Mouse (Mus musculus): Measurements from ENCODE around the gene Ggct. TPM values are rescaled to one million over a fixed set of nuclear protein-coding genes. Genes with fewer than 3 reads are reported as not detected.

The Ggct gene
- polyA plus RNA-seq, 2 experiments: 1.1 to 4.4 TPM

DNA sequence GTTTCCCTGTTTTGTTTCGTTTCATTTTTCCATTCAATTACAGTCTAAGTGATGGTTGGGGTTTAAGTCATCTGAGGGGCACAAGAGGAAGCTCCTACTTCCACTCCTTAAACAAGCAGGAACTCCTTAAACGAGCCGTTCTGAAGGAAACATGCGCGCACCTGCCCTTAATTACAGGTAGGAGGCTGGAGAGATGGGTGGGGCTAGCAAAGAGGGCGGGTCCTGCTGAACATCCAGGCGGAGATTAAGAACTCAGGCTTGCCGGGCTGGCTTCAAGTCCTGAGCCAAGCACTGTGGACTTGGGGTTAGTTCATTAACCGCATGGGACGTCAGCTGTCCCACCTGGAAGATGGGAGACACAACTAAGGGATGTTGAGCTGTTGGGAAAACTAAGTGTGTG, 25.2 kb downstream of the Ggct start:
- DNase-seq (ENCODE audit: low read depth in 3 of 3, low spot score in 3 of 3) (no peak), ATAC-seq (ENCODE audit: insufficient read depth) (no peak)
- H3K9ac ChIP-seq (replicated peaks): no peak overlapping the region
- H3K4me1 ChIP-seq (replicated peaks; ENCODE audit: control insufficient read depth in 2 of 2, insufficient read depth in 2 of 2, low read length in 1 of 2): 0 out of 4 replicates have a peak, but pooled peaks cover 0 to 2% of the 10 kb centered on the region in 2 experiments
- TF ChIP-seq EP300 (IDR thresholded peaks at IDR 0.05; ENCODE audit: low read depth): no peak
- no peak for TF ChIP-seq CTCF (IDR thresholded peaks at IDR 0.05; ENCODE audit: low read depth)
- no peak overlapping the region for H3K4me2 ChIP-seq (ENCODE audit: low read depth)
- 37% methylated on average over 10 of the region's 10 CpGs for WGBS (ENCODE audit: insufficient replicate concordance)
- H3K9me3 ChIP-seq (ENCODE audit: control insufficient read depth, low read length): no peaks in the 10 kb centered on the region
- H3K27me3 ChIP-seq (ENCODE audit: control insufficient read depth, insufficient read depth, low read length): peaks cover 7% of the 10 kb centered on the region
- no peak overlapping the region for H3K27ac ChIP-seq
- H3K36me3 ChIP-seq (replicated peaks; ENCODE audit: control insufficient read depth, insufficient read depth, low read depth): no peaks in the 10 kb centered on the region
- no peak overlapping the region for H3K4me3 ChIP-seq (ENCODE audit: insufficient read depth in 1 of 2, low read depth in 2 of 2, low read length in 2 of 2)

DNA sequence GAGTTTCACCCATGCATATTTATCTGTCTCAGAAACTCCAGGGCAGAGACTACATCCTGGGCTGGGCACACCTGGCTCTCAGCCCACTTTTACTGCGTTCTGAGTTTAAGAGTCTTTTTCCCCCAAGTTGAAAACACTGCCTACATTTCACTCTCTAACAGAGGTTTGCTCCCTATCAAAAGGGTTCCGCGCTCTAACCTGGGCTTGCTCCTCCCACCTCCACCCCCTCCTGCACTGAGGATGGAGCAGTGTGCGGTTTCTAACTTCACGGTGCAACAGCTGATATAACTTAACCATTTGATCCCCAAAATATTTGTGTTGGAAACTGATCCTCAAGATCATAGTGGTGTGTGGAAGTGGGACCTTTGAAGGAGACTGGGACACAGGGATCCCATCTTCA, 27.5 kb downstream of the Ggct start:
- no peak overlapping the region for H3K27ac ChIP-seq
- DNase-seq (ENCODE audit: low read depth in 3 of 3, low spot score in 3 of 3) (no peak), ATAC-seq (ENCODE audit: insufficient read depth) (no peak)
- H3K4me1 ChIP-seq (replicated peaks; ENCODE audit: control insufficient read depth in 2 of 2, insufficient read depth in 2 of 2, low read length in 1 of 2): 0 out of 4 replicates have a peak, but pooled peaks cover 0 to 4% of the 10 kb centered on the region in 2 experiments
- no peak overlapping the region for H3K4me2 ChIP-seq (ENCODE audit: low read depth)
- H3K27me3 ChIP-seq (ENCODE audit: control insufficient read depth, insufficient read depth, low read length): no peaks in the 10 kb centered on the region; the same call in 1 of the 2 replicates
- no peak overlapping the region for H3K9ac ChIP-seq (replicated peaks)
- 50% methylated on average over 5 of the region's 5 CpGs for WGBS (ENCODE audit: insufficient replicate concordance)
- no peak for TF ChIP-seq EP300 (IDR thresholded peaks at IDR 0.05; ENCODE audit: low read depth)
- TF ChIP-seq CTCF (IDR thresholded peaks at IDR 0.05; ENCODE audit: low read depth): no peak
- H3K36me3 ChIP-seq (replicated peaks; ENCODE audit: control insufficient read depth, insufficient read depth, low read depth): no peaks in the 10 kb centered on the region
- no peaks in the 10 kb centered on the region for H3K9me3 ChIP-seq (ENCODE audit: control insufficient read depth, low read length)
- no peak overlapping the region for H3K4me3 ChIP-seq (ENCODE audit: insufficient read depth in 1 of 2, low read depth in 2 of 2, low read length in 2 of 2)

DNA sequence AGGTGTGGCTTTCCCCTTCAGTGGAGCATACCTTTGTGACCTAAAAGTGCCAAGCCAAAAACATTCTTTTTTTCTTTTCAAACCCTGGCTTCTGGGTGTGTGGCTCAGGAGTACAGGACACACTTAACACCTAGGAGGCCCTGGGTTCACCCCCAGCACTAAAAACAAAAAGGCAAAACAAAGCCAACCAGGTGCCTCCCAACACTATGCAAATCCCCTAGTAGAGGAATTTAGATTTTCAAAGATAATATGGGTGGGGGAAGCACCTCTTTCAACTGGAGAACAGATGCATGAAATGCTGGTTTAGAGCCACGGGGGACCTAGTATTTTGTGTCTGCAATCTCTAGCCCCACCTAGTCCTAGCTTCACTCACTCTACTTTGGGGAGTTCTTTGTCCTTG, 28.0 kb downstream of the Ggct start:
- DNase-seq (ENCODE audit: low read depth in 3 of 3, low spot score in 3 of 3): no peak
- no peak for TF ChIP-seq CTCF (IDR thresholded peaks at IDR 0.05; ENCODE audit: low read depth)
- TF ChIP-seq EP300 (IDR thresholded peaks at IDR 0.05; ENCODE audit: low read depth): no peak

DNA sequence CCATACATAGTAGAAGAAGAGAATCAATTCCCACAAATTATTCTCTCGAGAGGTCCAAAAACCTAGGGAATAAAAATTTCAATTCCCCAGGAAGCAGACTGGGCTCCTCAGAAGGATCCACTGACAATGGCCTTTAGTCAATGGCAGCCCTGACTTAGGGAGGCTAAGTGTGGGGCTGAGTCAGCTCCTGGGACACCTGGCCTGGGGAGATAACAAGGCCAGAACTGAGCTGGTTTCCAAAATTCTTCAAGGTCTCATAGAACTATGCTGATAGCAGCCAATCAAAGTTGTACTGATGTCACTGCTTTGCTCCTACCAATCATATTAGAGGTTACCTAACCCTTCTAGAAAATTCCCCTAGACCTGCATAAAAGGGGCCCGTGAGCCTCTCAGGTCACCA, 29.2 kb downstream of the Ggct start:
- DNase-seq (ENCODE audit: low read depth in 3 of 3, low spot score in 3 of 3) (no peak), ATAC-seq (ENCODE audit: insufficient read depth) (no peak)
- 50% methylated on average over 2 of the region's 2 CpGs for WGBS (ENCODE audit: insufficient replicate concordance)
- H3K4me1 ChIP-seq (replicated peaks; ENCODE audit: control insufficient read depth in 2 of 2, insufficient read depth in 2 of 2, low read length in 1 of 2): 0 out of 4 replicates have a peak, but pooled peaks cover 0 to 4% of the 10 kb centered on the region in 2 experiments
- no peak overlapping the region for H3K9ac ChIP-seq (replicated peaks)
- TF ChIP-seq CTCF (IDR thresholded peaks at IDR 0.05; ENCODE audit: low read depth) (no peak), EP300 (IDR thresholded peaks at IDR 0.05; ENCODE audit: low read depth) (no peak)
- no peak overlapping the region for H3K4me3 ChIP-seq (ENCODE audit: insufficient read depth in 1 of 2, low read depth in 2 of 2, low read length in 2 of 2)
- no peak overlapping the region for H3K4me2 ChIP-seq (ENCODE audit: low read depth)
- H3K36me3 ChIP-seq (replicated peaks; ENCODE audit: control insufficient read depth, insufficient read depth, low read depth): no peaks in the 10 kb centered on the region
- H3K27ac ChIP-seq: no peak overlapping the region
- no peaks in the 10 kb centered on the region for H3K9me3 ChIP-seq (ENCODE audit: control insufficient read depth, low read length)
- no peaks in the 10 kb centered on the region for H3K27me3 ChIP-seq (ENCODE audit: control insufficient read depth, insufficient read depth, low read length)

More for the DNA sequence above, 28.0 kb downstream of the Ggct start:
- H3K4me3 ChIP-seq (ENCODE audit: insufficient read depth in 1 of 2, low read depth in 2 of 2, low read length in 2 of 2): no peak overlapping the region
- no peaks in the 10 kb centered on the region for H3K36me3 ChIP-seq (replicated peaks; ENCODE audit: control insufficient read depth, insufficient read depth, low read depth)
- H3K4me1 ChIP-seq (replicated peaks; ENCODE audit: control insufficient read depth in 2 of 2, insufficient read depth in 2 of 2, low read length in 1 of 2): 0 out of 4 replicates have a peak, but pooled peaks cover 0 to 4% of the 10 kb centered on the region in 2 experiments
- no peaks in the 10 kb centered on the region for H3K27me3 ChIP-seq (ENCODE audit: control insufficient read depth, insufficient read depth, low read length)
- no peak overlapping the region for H3K9ac ChIP-seq (replicated peaks)
- WGBS (ENCODE audit: insufficient replicate concordance): 47% methylated on average over 1 of the region's 1 CpGs
- no peak overlapping the region for H3K4me2 ChIP-seq (ENCODE audit: low read depth)
- H3K27ac ChIP-seq: no peak overlapping the region
- no peak for ATAC-seq (ENCODE audit: insufficient read depth)
- H3K9me3 ChIP-seq (ENCODE audit: control insufficient read depth, low read length): no peaks in the 10 kb centered on the region

DNA sequence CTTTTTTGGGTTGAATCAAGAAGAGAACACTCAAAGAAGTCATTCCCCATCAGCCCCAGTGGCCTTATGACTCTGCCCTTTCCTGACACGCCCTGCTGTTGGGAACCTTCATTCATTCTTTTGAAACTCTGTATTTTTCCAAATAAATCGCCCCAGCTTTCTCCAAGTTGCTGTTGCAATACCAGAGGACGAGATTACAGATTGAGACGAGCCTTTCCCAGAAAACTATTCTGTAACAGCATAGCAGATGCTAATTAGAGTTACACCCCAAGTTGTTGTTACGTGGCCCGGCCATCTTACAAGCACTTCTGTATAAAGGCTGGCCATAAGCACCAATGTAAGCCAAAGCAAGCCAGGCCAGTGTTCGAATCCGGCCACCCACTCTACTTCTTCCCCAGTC, 35.1 kb downstream of the Ggct start:
- 61% methylated on average over 8 of the region's 8 CpGs for WGBS (ENCODE audit: insufficient replicate concordance)
- peaks cover 0 to 7% of the 10 kb centered on the region in 2 experiments; a peak in 1 of 4 replicates for H3K4me1 ChIP-seq (replicated peaks; ENCODE audit: control insufficient read depth in 2 of 2, insufficient read depth in 2 of 2, low read length in 1 of 2)

More for the DNA sequence above, 35.1 kb downstream of the Ggct start:
- Histone ChIP-seq H3K4me2 (ENCODE audit: low read depth) (no peak overlapping the region), H3K9me3 (ENCODE audit: control insufficient read depth, low read length) (no peaks in the 10 kb centered on the region), H3K4me3 (ENCODE audit: insufficient read depth in 1 of 2, low read depth in 2 of 2, low read length in 2 of 2) (no peak overlapping the region), H3K27ac (no peak overlapping the region), H3K36me3 (replicated peaks; ENCODE audit: control insufficient read depth, insufficient read depth, low read depth) (no peaks in the 10 kb centered on the region), H3K9ac (replicated peaks) (no peak overlapping the region), H3K27me3 (ENCODE audit: control insufficient read depth, insufficient read depth, low read length) (no peaks in the 10 kb centered on the region)
- DNase-seq (ENCODE audit: low read depth in 3 of 3, low spot score in 3 of 3) (no peak), ATAC-seq (ENCODE audit: insufficient read depth) (no peak)
- no peak for TF ChIP-seq EP300 (IDR thresholded peaks at IDR 0.05; ENCODE audit: low read depth)
